Mouse (Mus musculus): ENCODE results near the gene Gnaz. TPM values are rescaled to one million over a fixed set of nuclear protein-coding genes. Genes with fewer than 3 reads are reported as not detected.
A peak's percentile ranks its signal among the peaks of the same experiment; 100 is the strongest.

The Gnaz gene
- polyA plus RNA-seq, 1 experiment from 2014 or later = 60.6 TPM

GRCm38 (mm10) chr10:74978056-74978455 lies 11.1 kb downstream of the Gnaz start:
- Histone ChIP-seq H3K4me2 (ENCODE audit: low read length) (no peak overlapping the region), H3K27me3 (ENCODE audit: control insufficient read depth, insufficient read depth, low read length) (no peaks in the 10 kb centered on the region), H3K9ac (replicated peaks; ENCODE audit: low read length) (no peak overlapping the region), H3K4me1 (ENCODE audit: control insufficient read depth, insufficient read depth, low read length) (peaks cover 4% of the 10 kb centered on the region; the same call in 1 of the 2 replicates), H3K4me3 (replicated peaks; ENCODE audit: low read depth, low read length) (no peak overlapping the region), H3K36me3 (ENCODE audit: control insufficient read depth, insufficient read depth, low read length) (peaks cover 6% of the 10 kb centered on the region), H3K27ac (replicated peaks; ENCODE audit: low read depth, low read length) (no peak overlapping the region), H3K9me3 (ENCODE audit: control insufficient read depth, low read length) (no peaks in the 10 kb centered on the region)
- WGBS = 81% methylated on average over 4 of the region's 4 CpGs
- no peak for ATAC-seq (ENCODE audit: low FRiP score, low TSS enrichment)
- no peak for DNase-seq

- H3K36me3 ChIP-seq (ENCODE audit: control insufficient read depth, insufficient read depth, low read length) = 0 out of 2 replicates have a peak, but pooled peaks cover 8% of the 10 kb centered on the region
- no peaks in the 10 kb centered on the region for H3K27me3 ChIP-seq (ENCODE audit: control insufficient read depth, insufficient read depth, low read length)
- no peaks in the 10 kb centered on the region for H3K9me3 ChIP-seq (ENCODE audit: control insufficient read depth, low read length)
- H3K4me2 ChIP-seq (ENCODE audit: low read length) = no peak overlapping the region
- H3K9ac ChIP-seq (replicated peaks; ENCODE audit: low read length) = no peak overlapping the region
- DNase-seq = no peak
- H3K27ac ChIP-seq (replicated peaks; ENCODE audit: low read depth, low read length) = no peak overlapping the region
- H3K4me3 ChIP-seq (replicated peaks; ENCODE audit: low read depth, low read length) = no peak overlapping the region
- ATAC-seq (ENCODE audit: low FRiP score, low TSS enrichment) = no peak
- 0 out of 2 replicates have a peak, but pooled peaks cover 4% of the 10 kb centered on the region for H3K4me1 ChIP-seq (ENCODE audit: control insufficient read depth, insufficient read depth, low read length)
- 93% methylated on average over 12 of the region's 12 CpGs for WGBS
Measured at GRCm38 (mm10) chr10:74981159-74981558, 14.2 kb downstream of the Gnaz start.

GRCm38 (mm10) chr10:74983176-74983575 lies 16.2 kb downstream of the Gnaz start:
- Histone ChIP-seq H3K27ac (replicated peaks; ENCODE audit: low read depth, low read length) (no peak overlapping the region), H3K36me3 (ENCODE audit: control insufficient read depth, insufficient read depth, low read length) (peaks cover 8% of the 10 kb centered on the region; the same call in 1 of the 2 replicates)
- WGBS = 71% methylated on average over 8 of the region's 8 CpGs

DNA sequence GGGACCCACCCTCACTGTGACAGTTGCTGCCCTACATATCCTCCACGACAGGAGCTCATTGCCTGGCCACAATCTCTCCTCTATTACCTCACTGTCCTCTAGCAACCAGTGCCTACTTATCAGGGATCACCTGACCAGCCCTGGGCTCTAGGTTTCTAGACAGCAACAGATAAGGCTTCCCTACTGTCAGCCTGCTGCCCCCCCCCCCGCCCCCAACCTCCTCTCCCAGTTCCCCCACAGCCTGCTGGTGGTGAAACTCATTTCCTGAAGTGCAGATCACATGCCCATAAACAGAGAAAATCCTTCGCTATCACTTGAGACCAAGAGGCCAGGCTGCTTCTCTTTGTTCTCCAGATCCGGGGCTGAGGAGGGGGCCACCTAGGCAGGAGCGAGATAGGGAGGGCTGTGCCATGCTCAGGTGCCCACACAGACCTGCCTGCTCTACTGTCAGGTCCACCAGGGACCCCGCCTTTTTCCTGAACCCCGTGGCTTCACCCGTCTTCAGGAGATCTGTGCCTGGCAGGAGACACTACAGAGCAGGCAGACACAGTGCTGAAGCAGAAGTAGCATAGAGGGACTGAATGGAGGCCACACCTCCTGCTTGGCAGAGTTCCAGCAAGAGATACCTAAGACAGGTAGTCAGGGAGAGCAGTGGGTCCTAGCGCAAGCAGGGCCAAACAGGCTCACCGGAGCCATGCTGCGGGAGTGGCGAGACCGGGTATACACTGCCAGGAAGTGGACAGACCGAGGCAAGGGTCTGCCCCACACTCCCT lies 20.9 kb downstream of the Gnaz start:
- no peak overlapping the region for H3K9ac ChIP-seq (replicated peaks; ENCODE audit: low read length)
- no peak overlapping the region for H3K4me2 ChIP-seq (ENCODE audit: low read length)
- H3K27me3 ChIP-seq (ENCODE audit: control insufficient read depth, insufficient read depth, low read length) = no peaks in the 10 kb centered on the region
- 80% methylated on average over 14 of the region's 14 CpGs for WGBS
- peaks cover 22% of the 10 kb centered on the region for H3K36me3 ChIP-seq (ENCODE audit: control insufficient read depth, insufficient read depth, low read length)
- ATAC-seq (ENCODE audit: low FRiP score, low TSS enrichment) (no peak), DNase-seq (no peak)
- H3K9me3 ChIP-seq (ENCODE audit: control insufficient read depth, low read length) = no peaks in the 10 kb centered on the region
- H3K27ac ChIP-seq (replicated peaks; ENCODE audit: low read depth, low read length) = no peak overlapping the region
- H3K4me1 ChIP-seq (ENCODE audit: control insufficient read depth, insufficient read depth, low read length) = peaks cover 6% of the 10 kb centered on the region; the same call in 1 of the 2 replicates
- H3K4me3 ChIP-seq (replicated peaks; ENCODE audit: low read depth, low read length) = no peak overlapping the region

More at GRCm38 (mm10) chr10:74983176-74983575, 16.2 kb downstream of the Gnaz start:
- Histone ChIP-seq H3K27me3 (ENCODE audit: control insufficient read depth, insufficient read depth, low read length) (no peaks in the 10 kb centered on the region), H3K4me2 (ENCODE audit: low read length) (no peak overlapping the region), H3K4me1 (ENCODE audit: control insufficient read depth, insufficient read depth, low read length) (0 out of 2 replicates have a peak, but pooled peaks cover 4% of the 10 kb centered on the region), H3K4me3 (replicated peaks; ENCODE audit: low read depth, low read length) (no peak overlapping the region), H3K9ac (replicated peaks; ENCODE audit: low read length) (no peak overlapping the region), H3K9me3 (ENCODE audit: control insufficient read depth, low read length) (no peaks in the 10 kb centered on the region)
- ATAC-seq (ENCODE audit: low FRiP score, low TSS enrichment) (no peak), DNase-seq (no peak)

GRCm38 (mm10) chr10:74989814-74990213 lies 22.8 kb downstream of the Gnaz start:
- WGBS = 81% methylated on average over 4 of the region's 4 CpGs
- Histone ChIP-seq H3K9me3 (ENCODE audit: control insufficient read depth, low read length) (no peaks in the 10 kb centered on the region), H3K27ac (replicated peaks; ENCODE audit: low read depth, low read length) (no peak overlapping the region), H3K36me3 (ENCODE audit: control insufficient read depth, insufficient read depth, low read length) (peaks cover 16% of the 10 kb centered on the region), H3K4me3 (replicated peaks; ENCODE audit: low read depth, low read length) (no peak overlapping the region), H3K4me2 (ENCODE audit: low read length) (no peak overlapping the region), H3K27me3 (ENCODE audit: control insufficient read depth, insufficient read depth, low read length) (no peaks in the 10 kb centered on the region), H3K9ac (replicated peaks; ENCODE audit: low read length) (no peak overlapping the region), H3K4me1 (ENCODE audit: control insufficient read depth, insufficient read depth, low read length) (peaks cover 16% of the 10 kb centered on the region)
- ATAC-seq (ENCODE audit: low FRiP score, low TSS enrichment) (no peak), DNase-seq (no peak)

DNA sequence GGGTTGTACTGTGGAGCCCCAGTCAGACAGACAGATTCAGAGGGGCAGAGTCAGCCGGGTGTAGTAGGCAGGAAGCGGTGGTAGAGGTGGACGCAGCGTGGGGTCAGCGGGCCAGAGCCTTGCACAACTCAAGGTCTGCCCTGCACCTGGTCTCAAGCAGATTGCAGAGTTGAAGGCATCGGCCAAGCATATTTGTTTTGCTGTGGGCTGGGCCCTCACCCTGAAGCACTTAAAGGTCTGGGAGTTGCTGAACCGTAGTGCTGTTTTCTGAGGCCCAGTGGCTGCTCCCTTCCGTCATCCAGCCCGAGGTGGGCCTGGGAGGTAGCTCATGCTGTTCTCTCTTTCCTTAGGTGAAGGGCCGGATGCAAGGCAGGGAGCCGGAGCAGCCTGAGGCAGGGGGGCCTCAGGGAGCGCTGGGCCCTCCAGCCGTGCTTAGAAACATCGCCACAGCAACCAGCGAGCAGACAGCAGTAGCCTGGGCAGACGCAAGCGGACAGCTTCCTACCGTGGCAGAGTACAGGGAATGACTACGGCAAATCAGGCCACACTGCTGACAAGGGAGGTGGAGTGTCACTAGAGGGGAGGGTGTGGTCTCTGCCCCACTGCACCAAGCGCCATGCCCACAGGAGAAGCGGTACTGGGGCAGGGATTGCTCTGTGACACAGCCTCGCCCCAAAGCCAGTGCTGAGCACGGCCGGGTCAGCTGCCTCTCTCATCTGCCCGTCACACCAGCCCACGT lies 23.8 kb downstream of the Gnaz start:
- DNase-seq (peak; percentile 25), ATAC-seq (ENCODE audit: low FRiP score, low TSS enrichment) (no peak)
- Histone ChIP-seq H3K4me2 (ENCODE audit: low read length) (no peak overlapping the region), H3K27me3 (ENCODE audit: control insufficient read depth, insufficient read depth, low read length) (no peaks in the 10 kb centered on the region), H3K4me3 (replicated peaks; ENCODE audit: low read depth, low read length) (no peak overlapping the region), H3K27ac (replicated peaks; ENCODE audit: low read depth, low read length) (no peak overlapping the region), H3K4me1 (ENCODE audit: control insufficient read depth, insufficient read depth, low read length) (peaks cover 22% of the 10 kb centered on the region), H3K9ac (replicated peaks; ENCODE audit: low read length) (no peak overlapping the region; the same call in 1 of the 2 replicates), H3K36me3 (ENCODE audit: control insufficient read depth, insufficient read depth, low read length) (peaks cover 16% of the 10 kb centered on the region), H3K9me3 (ENCODE audit: control insufficient read depth, low read length) (no peaks in the 10 kb centered on the region)
- WGBS = 43% methylated on average over 26 of the region's 26 CpGs

GRCm38 (mm10) chr10:74994863-74995262 lies 27.9 kb downstream of the Gnaz start:
- 16% methylated on average over 5 of the region's 5 CpGs for WGBS
- H3K9ac ChIP-seq (replicated peaks; ENCODE audit: low read length) = no peak overlapping the region
- peaks cover 34% of the 10 kb centered on the region for H3K4me1 ChIP-seq (ENCODE audit: control insufficient read depth, insufficient read depth, low read length)
- peak overlapping the region; percentile 75 for H3K27ac ChIP-seq (replicated peaks; ENCODE audit: low read depth, low read length)
- peaks cover 16% of the 10 kb centered on the region for H3K36me3 ChIP-seq (ENCODE audit: control insufficient read depth, insufficient read depth, low read length)
- H3K27me3 ChIP-seq (ENCODE audit: control insufficient read depth, insufficient read depth, low read length) = no peaks in the 10 kb centered on the region
- DNase-seq (peak; percentile 34), ATAC-seq (ENCODE audit: low FRiP score, low TSS enrichment) (no peak)
- H3K4me3 ChIP-seq (replicated peaks; ENCODE audit: low read depth, low read length) = no peak overlapping the region
- H3K4me2 ChIP-seq (ENCODE audit: low read length) = peak overlapping the region; percentile 48
- no peaks in the 10 kb centered on the region for H3K9me3 ChIP-seq (ENCODE audit: control insufficient read depth, low read length)

DNA sequence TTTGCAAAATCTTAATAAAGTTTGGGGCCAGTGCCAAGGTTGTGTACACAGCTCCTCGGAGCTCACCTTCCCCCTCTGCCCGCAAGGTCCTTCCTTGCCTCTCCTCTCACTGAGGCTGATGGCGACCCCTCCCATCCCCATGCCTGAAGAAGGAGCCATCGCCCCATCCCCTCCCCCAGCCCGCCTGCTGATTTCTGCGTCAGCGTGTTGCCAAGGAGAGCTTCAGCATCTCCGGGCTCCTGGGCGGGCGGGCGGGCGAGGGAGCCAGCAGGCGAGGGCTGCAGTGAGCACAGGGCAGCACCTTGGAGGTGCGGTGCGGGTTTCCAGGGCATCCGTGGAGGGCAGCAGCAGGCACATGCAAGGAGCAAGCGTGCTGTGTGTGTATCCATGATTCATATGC lies 28.4 kb downstream of the Gnaz start:
- H3K27ac ChIP-seq (replicated peaks; ENCODE audit: low read depth, low read length) = peak overlapping the region; percentile 75
- H3K4me2 ChIP-seq (ENCODE audit: low read length) = peak overlapping the region; percentile 48
- no peak overlapping the region for H3K4me3 ChIP-seq (replicated peaks; ENCODE audit: low read depth, low read length)
- 0% methylated on average over 17 of the region's 17 CpGs for WGBS
- H3K4me1 ChIP-seq (ENCODE audit: control insufficient read depth, insufficient read depth, low read length) = peaks cover 36% of the 10 kb centered on the region
- no peaks in the 10 kb centered on the region for H3K9me3 ChIP-seq (ENCODE audit: control insufficient read depth, low read length)
- H3K36me3 ChIP-seq (ENCODE audit: control insufficient read depth, insufficient read depth, low read length) = peaks cover 16% of the 10 kb centered on the region
- ATAC-seq (ENCODE audit: low FRiP score, low TSS enrichment) = peak; percentile 44; the same call in 1 of the 2 replicates
- peak overlapping the region; percentile 29; the same call in 1 of the 2 replicates for H3K9ac ChIP-seq (replicated peaks; ENCODE audit: low read length)
- H3K27me3 ChIP-seq (ENCODE audit: control insufficient read depth, insufficient read depth, low read length) = no peaks in the 10 kb centered on the region
- peak; percentile 76 for DNase-seq

All from midbrain, embryonic 14.5 days (tissue).